Mouse (Mus musculus): ENCODE results near the gene Sat2. TPM values are rescaled to one million over a fixed set of nuclear protein-coding genes. Genes with fewer than 3 reads are reported as not detected.
A peak's percentile ranks its signal among the peaks of the same experiment; 100 is the strongest.

Sat2 gene
- total and polyA plus RNA-seq, 3 experiments, result not detected

GRCm38 (mm10) chr11:69576307-69576706 is 45.5 kb upstream of the Sat2 start:
- Histone ChIP-seq H3K9ac (ENCODE audit: insufficient read depth, low read depth) (no peak overlapping the region), H3K4me2 (ENCODE audit: insufficient read depth, low read depth, poor library complexity, severe bottlenecking) (peak overlapping the region; percentile 78; the same call in 1 of the 2 replicates), H3K27me3 (replicated peaks) (no peaks in the 10 kb centered on the region), H3K79me2 (replicated peaks; ENCODE audit: control insufficient read depth, extremely low read depth, insufficient read depth, poor library complexity, severe bottlenecking) (peaks cover 52% of the 10 kb centered on the region), H3K4me3 (replicated peaks in 1 of 3; ENCODE audit: low read depth in 2 of 3, low read length in 2 of 3, poor library complexity in 1 of 3) (no peak overlapping the region), H3K27ac (ENCODE audit: insufficient read depth, low read depth) (no peak overlapping the region), H3K9me3 (replicated peaks; ENCODE audit: low read length) (no peaks in the 10 kb centered on the region), H3K36me3 (replicated peaks in 1 of 2; ENCODE audit: control insufficient read depth in 1 of 2, insufficient read depth in 1 of 2, low read length in 1 of 2) (peaks cover 31 to 58% of the 10 kb centered on the region in 2 experiments), H3K4me1 (ENCODE audit: control insufficient read depth in 1 of 2, insufficient read depth in 2 of 2) (peaks cover 8 to 39% of the 10 kb centered on the region in 2 experiments)
- dilution Hi-C loops (cut with MboI; ENCODE audit: extremely low pct_ligation_motif_present, extremely low pct_unique_long_range_greater_than_20kb, low sequenced_read_pairs), result no loop called here
- in situ Hi-C loops (cut with MboI; ENCODE audit: low pct_ligation_motif_present, low pct_unique_long_range_greater_than_20kb, low sequenced_read_pairs), result loop anchor here (5.0 kb wide), 1 partner anchor 34 kb away; no protein-coding TSS in a partner anchor
- no peak for DNase-seq (ENCODE audit: extremely low read depth)
- TF ChIP-seq MYC (IDR thresholded peaks at IDR 0.05; ENCODE audit: low read depth, low read length), result no peak
- TF ChIP-seq TCF12 (IDR thresholded peaks at IDR 0.05; ENCODE audit: low read depth, low read length), result no peak
- no peak for TF ChIP-seq JUND (conservative IDR thresholded peaks at IDR 0.05; ENCODE audit: low read depth, low read length)
- TF ChIP-seq ZNF384 (IDR thresholded peaks at IDR 0.05; ENCODE audit: low read depth, low read length), result no peak
- TF ChIP-seq CTCF (conservative IDR thresholded peaks at IDR 0.05 in 1 of 2, IDR thresholded peaks at IDR 0.05 in 1 of 2; ENCODE audit: low read depth in 2 of 2, low read length in 2 of 2), result no peak
- no peak for TF ChIP-seq NELFE (IDR thresholded peaks at IDR 0.05; ENCODE audit: low read depth, low read length)
- TF ChIP-seq NRF1 (IDR thresholded peaks at IDR 0.05; ENCODE audit: low read depth, low read length), result no peak
- TF ChIP-seq SMC3 (IDR thresholded peaks at IDR 0.05; ENCODE audit: low read depth, low read length), result no peak
- TF ChIP-seq EP300 (IDR thresholded peaks at IDR 0.05; ENCODE audit: low read length), result no peak
- TF ChIP-seq POLR2A (IDR thresholded peaks at IDR 0.05; ENCODE audit: low read depth, low read length), result no peak
- TF ChIP-seq CHD2 (IDR thresholded peaks at IDR 0.05; ENCODE audit: low read length), result no peak
- no peak for TF ChIP-seq GABPA (IDR thresholded peaks at IDR 0.05; ENCODE audit: insufficient replicate concordance, low read depth, low read length)
- no peak for TF ChIP-seq MAZ (IDR thresholded peaks at IDR 0.05; ENCODE audit: low read depth, low read length)

- dilution Hi-C loops (cut with MboI; ENCODE audit: extremely low pct_ligation_motif_present, extremely low pct_unique_long_range_greater_than_20kb, low sequenced_read_pairs), result no loop called here
- DNase-seq (ENCODE audit: extremely low read depth), result no peak
- Histone ChIP-seq H3K27me3 (replicated peaks) (no peaks in the 10 kb centered on the region), H3K4me3 (replicated peaks in 1 of 3; ENCODE audit: low read depth in 2 of 3, low read length in 2 of 3, poor library complexity in 1 of 3) (peak overlapping the region; percentile 65 to 99 (median 81)), H3K4me2 (ENCODE audit: insufficient read depth, low read depth, poor library complexity, severe bottlenecking) (peak overlapping the region; percentile 78), H3K27ac (ENCODE audit: insufficient read depth, low read depth) (no peak overlapping the region), H3K79me2 (replicated peaks; ENCODE audit: control insufficient read depth, extremely low read depth, insufficient read depth, poor library complexity, severe bottlenecking) (peaks cover 71% of the 10 kb centered on the region), H3K9me3 (replicated peaks; ENCODE audit: low read length) (no peaks in the 10 kb centered on the region), H3K9ac (ENCODE audit: insufficient read depth, low read depth) (peak overlapping the region; percentile 83), H3K36me3 (replicated peaks in 1 of 2; ENCODE audit: control insufficient read depth in 1 of 2, insufficient read depth in 1 of 2, low read length in 1 of 2) (peaks cover 22 to 52% of the 10 kb centered on the region in 2 experiments), H3K4me1 (ENCODE audit: control insufficient read depth in 1 of 2, insufficient read depth in 2 of 2) (peaks cover 15 to 47% of the 10 kb centered on the region in 2 experiments)
- TF ChIP-seq E2F4 (IDR thresholded peaks at IDR 0.05; ENCODE audit: insufficient replicate concordance, low read depth, low read length) (no peak), MYC (IDR thresholded peaks at IDR 0.05; ENCODE audit: low read depth, low read length) (no peak), MAZ (IDR thresholded peaks at IDR 0.05; ENCODE audit: low read depth, low read length) (no peak), ZC3H11A (IDR thresholded peaks at IDR 0.05; ENCODE audit: low read depth, low read length) (no peak), CHD2 (IDR thresholded peaks at IDR 0.05; ENCODE audit: low read length) (no peak), GABPA (IDR thresholded peaks at IDR 0.05; ENCODE audit: insufficient replicate concordance, low read depth, low read length) (no peak), POLR2AphosphoS2 (IDR thresholded peaks at IDR 0.05; ENCODE audit: low read depth, low read length) (no peak), TBP (conservative IDR thresholded peaks at IDR 0.05; ENCODE audit: low read depth, low read length) (no peak), JUN (IDR thresholded peaks at IDR 0.05; ENCODE audit: insufficient read depth, low read depth, low read length) (no peak), ZMIZ1 (IDR thresholded peaks at IDR 0.05; ENCODE audit: low read depth, low read length) (no peak), IRF4 (IDR thresholded peaks at IDR 0.05; ENCODE audit: low read depth, low read length) (no peak), JUND (conservative IDR thresholded peaks at IDR 0.05; ENCODE audit: low read depth, low read length) (no peak), RCOR1 (conservative IDR thresholded peaks at IDR 0.05; ENCODE audit: low read depth, low read length) (no peak), SMC3 (IDR thresholded peaks at IDR 0.05; ENCODE audit: low read depth, low read length) (no peak), PAX5 (IDR thresholded peaks at IDR 0.05; ENCODE audit: low read length) (no peak), POLR2A (IDR thresholded peaks at IDR 0.05; ENCODE audit: low read depth, low read length) (no peak), NELFE (IDR thresholded peaks at IDR 0.05; ENCODE audit: low read depth, low read length) (no peak)
- in situ Hi-C loops (cut with MboI; ENCODE audit: low pct_ligation_motif_present, low pct_unique_long_range_greater_than_20kb, low sequenced_read_pairs), result loop anchor here (5.0 kb wide), 1 partner anchor 36 kb away; no protein-coding TSS in a partner anchor
Observed at GRCm38 (mm10) chr11:69578301-69578700, 43.5 kb upstream of the Sat2 start.

Data from CH12.LX (cell line).